Mouse (Mus musculus): ENCODE data around the gene Tob2.

GRCm38 (mm10) chr15:81898751-81899150 is 40.2 kb upstream of the Tob2 start:
- TF ChIP-seq CTCF (IDR thresholded peaks at IDR 0.05; ENCODE audit: low read depth) (no peak), EP300 (IDR thresholded peaks at IDR 0.05; ENCODE audit: low read depth) (no peak)

All from liver, embryonic 14.5 days (tissue).